Mouse (Mus musculus): ENCODE data around the gene Gbgt1.

DNA sequence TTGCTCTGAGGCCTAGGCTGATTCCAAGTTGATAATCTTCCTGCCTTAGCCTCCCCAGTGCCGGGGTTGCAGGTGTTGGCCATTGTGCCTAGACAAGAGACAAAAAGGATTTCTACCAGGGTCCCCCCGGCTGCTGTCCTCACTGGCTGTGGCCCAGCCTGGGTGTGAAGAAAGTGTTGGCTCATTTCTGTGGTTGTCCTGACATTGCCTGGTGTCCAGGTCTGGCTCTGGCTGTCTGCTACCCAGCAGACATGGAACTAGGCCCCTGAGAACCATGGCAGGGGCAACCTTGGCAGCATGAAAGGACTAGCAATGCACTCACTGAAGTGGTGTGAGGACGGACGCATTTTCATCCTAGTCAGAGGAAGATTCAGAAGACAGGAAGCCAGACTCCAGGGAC is 33.2 kb downstream of the Gbgt1 start:
- TF ChIP-seq CTCF (IDR thresholded peaks at IDR 0.05; ENCODE audit: control insufficient read depth, insufficient read depth, low read length) (no peak), POLR2A (IDR thresholded peaks at IDR 0.05; ENCODE audit: borderline replicate concordance, control insufficient read depth, low read depth, low read length) (no peak)

Data from bone marrow, adult 2 months (tissue).